Mouse (Mus musculus) neural tube, embryonic 11.5 days (tissue): Measurements from ENCODE around the gene Ndufa7. TPM values are rescaled to one million over a fixed set of nuclear protein-coding genes. Genes with fewer than 3 reads are reported as not detected.

ENCODE experiments used
- ATAC-seq: fragments of 200-750 bp; cut with Nextera tagmentation; 2 replicates; pipeline ENCODE4 v1.8.0; 2017; ENCODE audit warnings: moderate number of reproducible peaks, mild to moderate bottlenecking, moderate TSS enrichment, moderate library complexity; ENCODE audit not compliant: insufficient read depth, low FRiP score, low TSS enrichment
- DNase-seq: peaks from one replicate; pipeline ENCODE4 v3.0.0-alpha.2; 2015; ENCODE audit warnings: low spot score
- H3K27ac ChIP-seq: fragments of 300-500 bp; sonication (generic); 2 replicates; pipeline ENCODE4 v1.5.1; 2014; ENCODE audit warnings: low read depth, mild to moderate bottlenecking, low read length
- H3K27me3 ChIP-seq: fragments of 300-500 bp; sonication (generic); 2 replicates; pipeline ENCODE4 v1.6.1; 2014; ENCODE audit warnings: mild to moderate bottlenecking, low read length, mixed read lengths; ENCODE audit not compliant: control insufficient read depth, insufficient read depth
- H3K36me3 ChIP-seq: fragments of 300-500 bp; sonication (generic); 2 replicates; pipeline ENCODE4 v1.6.1; 2014; ENCODE audit warnings: mild to moderate bottlenecking, low read length, moderate library complexity, mixed read lengths; ENCODE audit not compliant: control insufficient read depth, insufficient read depth
- H3K4me1 ChIP-seq: fragments of 300-500 bp; sonication (generic); 2 replicates; pipeline ENCODE4 v1.6.1; 2014; ENCODE audit warnings: low read length, mixed read lengths; ENCODE audit not compliant: control insufficient read depth, insufficient read depth
- H3K4me2 ChIP-seq: fragments of 300-500 bp; sonication (generic); 2 replicates; pipeline ENCODE4 v1.6.1; 2014; ENCODE audit warnings: low read depth, mild to moderate bottlenecking, moderate library complexity
- H3K4me3 ChIP-seq: fragments of 300-500 bp; sonication (generic); 2 replicates; pipeline ENCODE4 v1.5.1; 2014; ENCODE audit warnings: low read depth, low read length
- H3K9ac ChIP-seq: fragments of 300-500 bp; sonication (generic); 2 replicates; pipeline ENCODE4 v1.6.1; 2014; ENCODE audit warnings: mild to moderate bottlenecking, low read length
- H3K9me3 ChIP-seq: fragments of 300-500 bp; sonication (generic); 2 replicates; pipeline ENCODE4 v1.6.1; 2016; ENCODE audit warnings: low read length; ENCODE audit not compliant: control insufficient read depth
- WGBS: fragments of 180-500 bp; shearing (Covaris S2); extraction: QIAGEN DNeasy Blood & Tissue Kit; methylation state at CpG from one replicate; pipeline ENCODE4 v1.1.7; 2014; 5-methylcytosine and 5-hydroxymethylcytosine counted together
- polyA plus RNA-seq: library from polyadenylated mRNA; unstranded; fragments of >200 nt; fragmentation: Nextera tagmentation; extraction: Ambion mirVana; gene quantifications from 2 replicates; pipeline ENCODE4 v1.2.1, GENCODE M21; 2014

Gene Ndufa7
- polyA plus RNA-seq, 1 experiment from 2014 or later: 432 TPM

DNA sequence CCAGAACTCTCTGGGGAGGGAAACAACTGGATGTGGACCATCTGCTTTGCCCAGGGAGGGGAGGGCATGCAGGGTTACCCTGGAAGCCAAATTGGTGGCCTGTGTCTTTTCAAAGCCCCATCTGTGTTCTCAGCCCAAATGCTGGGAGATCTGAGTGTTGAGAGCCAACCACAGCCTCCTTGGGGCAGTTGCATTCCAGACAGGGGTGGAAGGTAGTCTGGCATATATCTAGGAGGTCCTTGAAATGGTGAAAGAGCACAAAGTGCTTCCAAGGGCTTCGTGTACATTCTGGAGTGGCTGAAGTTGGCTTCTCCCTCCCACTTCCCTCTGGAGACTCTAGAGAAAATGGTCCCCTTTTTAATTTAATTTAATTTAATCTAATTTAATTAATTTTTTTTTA is 19.6 kb upstream of the Ndufa7 start:
- DNase-seq: no peak
- Histone ChIP-seq H3K9me3 (no peaks in the 10 kb centered on the region), H3K4me1 (no peaks in the 10 kb centered on the region), H3K36me3 (no peaks in the 10 kb centered on the region), H3K4me2 (no peak overlapping the region), H3K27me3 (no peaks in the 10 kb centered on the region), H3K9ac (no peak overlapping the region), H3K27ac (no peak overlapping the region), H3K4me3 (no peak overlapping the region)
- no peak for ATAC-seq
- 83% methylated on average over 1 of the region's 1 CpGs for WGBS

DNA sequence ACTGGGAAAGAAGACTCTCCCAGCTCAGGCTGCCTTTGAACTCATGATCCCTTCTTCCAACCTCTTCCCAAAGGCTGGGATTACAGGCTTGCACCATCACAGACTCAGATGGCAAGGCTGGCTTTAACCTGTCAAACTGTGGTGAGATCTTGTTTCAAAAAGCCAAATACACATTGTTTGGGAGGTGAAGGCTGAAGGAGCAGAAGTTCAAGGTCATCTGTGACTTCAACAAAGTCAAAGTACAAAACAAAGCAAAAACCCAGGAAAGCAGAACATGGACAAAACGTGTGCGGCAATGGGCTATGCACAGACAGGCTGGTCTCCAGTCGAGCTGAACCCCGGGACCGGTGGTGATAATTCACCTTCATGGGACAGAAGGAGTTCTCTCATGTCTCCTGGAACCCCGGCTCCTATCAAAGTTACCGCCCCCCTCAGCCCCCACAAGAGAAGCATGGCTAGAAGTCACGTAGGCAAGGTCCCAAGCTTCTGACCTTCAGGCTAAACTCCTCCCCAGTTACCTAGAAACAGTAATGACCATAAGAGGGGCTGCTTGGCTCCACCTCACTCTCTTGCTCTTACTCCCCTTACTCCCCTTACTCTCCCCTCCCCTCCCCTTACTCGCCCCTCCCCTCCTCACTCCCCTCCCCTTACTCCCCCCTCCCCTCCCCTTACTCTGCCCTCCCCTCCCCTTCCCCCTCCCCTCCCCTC is 17.0 kb upstream of the Ndufa7 start:
- Histone ChIP-seq H3K4me2 (no peak overlapping the region), H3K9me3 (no peaks in the 10 kb centered on the region), H3K4me1 (no peaks in the 10 kb centered on the region), H3K27me3 (peaks cover 8% of the 10 kb centered on the region), H3K27ac (no peak overlapping the region), H3K4me3 (no peak overlapping the region), H3K9ac (no peak overlapping the region), H3K36me3 (no peaks in the 10 kb centered on the region)
- DNase-seq (no peak), ATAC-seq (no peak)
- 67% methylated on average over 8 of the region's 9 CpGs for WGBS

DNA sequence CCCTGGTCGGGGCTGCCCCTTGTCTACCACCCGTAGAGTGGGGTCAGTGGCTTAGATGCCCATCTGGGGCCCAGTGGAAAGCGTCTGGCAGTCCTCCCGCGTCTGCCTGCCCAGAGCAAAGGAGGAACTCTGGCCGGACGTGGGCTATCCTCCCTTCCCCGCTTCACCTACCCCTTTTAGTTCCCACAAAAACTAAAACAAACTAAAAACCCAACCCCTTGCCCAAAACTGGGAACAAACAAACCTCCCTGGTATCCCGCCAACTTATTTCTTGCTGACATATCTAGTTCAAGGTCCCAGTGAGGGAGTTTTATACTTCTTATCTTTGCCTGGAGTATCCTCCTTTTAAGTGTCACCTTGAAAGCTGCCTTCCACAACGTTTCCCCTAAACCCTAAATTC is 16.2 kb upstream of the Ndufa7 start:
- H3K4me3 ChIP-seq: no peak overlapping the region
- H3K27ac ChIP-seq: no peak overlapping the region
- no peaks in the 10 kb centered on the region for H3K9me3 ChIP-seq
- no peak overlapping the region for H3K4me2 ChIP-seq
- WGBS: 44% methylated on average over 10 of the region's 10 CpGs
- ATAC-seq: no peak
- no peaks in the 10 kb centered on the region for H3K4me1 ChIP-seq
- no peak for DNase-seq
- no peak overlapping the region for H3K9ac ChIP-seq
- peaks cover 8% of the 10 kb centered on the region for H3K27me3 ChIP-seq
- no peaks in the 10 kb centered on the region for H3K36me3 ChIP-seq

DNA sequence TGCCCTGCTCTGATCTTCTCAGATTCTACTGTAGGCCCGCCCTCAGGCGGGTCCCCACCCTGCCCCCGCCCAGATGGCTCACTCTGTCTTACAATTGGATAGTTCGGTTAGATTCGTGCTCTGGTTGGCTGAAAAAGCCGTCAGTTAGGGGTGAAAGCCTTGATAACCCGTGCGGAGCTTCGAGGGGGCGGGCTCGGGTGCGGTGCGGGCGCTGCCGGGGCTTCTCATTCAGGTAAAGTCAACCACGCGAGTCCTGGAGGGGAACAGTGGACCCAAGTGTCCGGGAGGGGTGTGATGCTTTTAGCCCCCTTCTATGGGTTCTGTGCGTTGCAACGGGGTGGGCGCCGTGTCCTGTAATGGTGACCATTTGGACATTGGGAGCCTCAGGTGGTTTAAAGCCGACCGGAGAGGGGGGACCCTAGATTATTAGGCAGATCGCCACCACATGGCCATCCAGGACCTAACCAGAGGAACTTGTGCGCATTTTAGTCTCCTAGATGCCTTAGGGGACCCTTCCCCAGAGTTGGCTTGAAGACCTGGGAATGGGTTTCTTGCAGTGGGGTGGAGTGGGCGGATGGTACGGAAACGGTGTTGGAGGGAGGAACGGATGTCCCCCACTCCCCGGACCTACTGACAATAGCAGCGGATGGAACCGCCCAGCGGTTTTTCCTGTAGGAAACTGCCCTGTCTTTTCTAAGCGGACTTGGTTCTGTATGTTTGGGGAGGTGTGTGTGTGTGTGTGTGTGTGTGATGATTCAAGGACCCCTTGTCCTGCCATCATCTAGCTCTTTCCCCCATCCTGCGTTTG is 13.8 kb upstream of the Ndufa7 start, which contains the start of gene Kank3:
Gene Kank3 (plus strand): TSS at position 186 of the 808 bp plus-strand sequence.
- H3K4me2 ChIP-seq: peak within 1 kb of the TSS; percentile 47
- H3K4me3 ChIP-seq: peak within 1 kb of the TSS; percentile 49
- H3K4me1 ChIP-seq: no peaks in the 10 kb centered on the region
- H3K27ac ChIP-seq: no peak within 1 kb of the TSS
- ATAC-seq (peak; percentile 96), DNase-seq (peak; percentile 93)
- H3K27me3 ChIP-seq: peaks cover 8% of the 10 kb centered on the region
- no peaks in the 10 kb centered on the region for H3K9me3 ChIP-seq
- WGBS: 2% methylated on average over 36 of the region's 36 CpGs
- no peaks in the 10 kb centered on the region for H3K36me3 ChIP-seq
- H3K9ac ChIP-seq: no peak within 1 kb of the TSS

DNA sequence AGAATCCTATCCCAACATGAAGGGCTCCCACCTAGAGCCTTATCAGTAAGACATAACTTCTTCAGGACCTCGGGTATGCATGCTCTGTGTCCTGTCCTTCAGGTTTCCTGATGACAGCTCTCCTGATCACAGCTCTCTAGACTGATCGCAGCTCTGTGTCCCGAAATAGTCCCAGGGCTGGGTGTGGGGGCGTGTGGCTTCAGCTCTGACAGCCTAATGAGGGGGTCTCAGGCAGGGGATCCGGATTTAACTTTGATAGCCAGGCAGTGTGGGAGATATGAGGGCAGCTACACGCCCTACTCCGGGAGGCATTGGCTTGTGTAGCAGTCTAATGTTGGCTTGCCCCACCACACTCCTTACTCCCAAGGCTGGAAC is 13.2 kb upstream of the Ndufa7 start:
- no peak overlapping the region for H3K27ac ChIP-seq
- no peaks in the 10 kb centered on the region for H3K9me3 ChIP-seq
- no peak for ATAC-seq
- peaks cover 8% of the 10 kb centered on the region for H3K27me3 ChIP-seq
- H3K36me3 ChIP-seq: no peaks in the 10 kb centered on the region
- DNase-seq: no peak
- H3K4me3 ChIP-seq: peak overlapping the region; percentile 49
- WGBS: 27% methylated on average over 7 of the region's 7 CpGs
- no peak overlapping the region for H3K9ac ChIP-seq
- H3K4me2 ChIP-seq: peak overlapping the region; percentile 47
- no peaks in the 10 kb centered on the region for H3K4me1 ChIP-seq

DNA sequence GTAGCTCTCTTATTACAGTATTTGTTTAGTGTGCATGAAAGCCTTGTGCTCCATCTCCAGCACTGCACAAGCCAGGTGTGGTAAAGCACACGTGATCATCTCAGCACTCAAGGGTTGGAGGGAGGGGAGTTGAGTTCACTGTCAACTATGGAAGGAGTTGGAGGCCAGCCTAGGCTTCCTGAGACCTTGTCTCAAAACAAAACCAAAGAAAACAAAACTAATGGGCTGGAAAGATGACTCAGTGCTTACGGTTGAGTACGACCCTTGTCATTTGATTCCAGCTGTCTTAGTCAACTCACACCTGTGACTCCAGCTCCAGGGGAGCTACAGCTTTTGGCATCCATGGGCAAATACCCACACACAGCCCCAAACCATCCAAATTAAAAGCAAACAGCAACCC is 11.9 kb upstream of the Ndufa7 start:
- no peaks in the 10 kb centered on the region for H3K9me3 ChIP-seq
- DNase-seq (no peak), ATAC-seq (no peak)
- H3K27ac ChIP-seq: no peak overlapping the region
- no peak overlapping the region for H3K9ac ChIP-seq
- peaks cover 8% of the 10 kb centered on the region for H3K27me3 ChIP-seq
- peaks cover 3% of the 10 kb centered on the region; the same call in 1 of the 2 replicates for H3K4me1 ChIP-seq
- H3K36me3 ChIP-seq: no peaks in the 10 kb centered on the region
- WGBS: 53% methylated on average over 3 of the region's 3 CpGs
- no peak overlapping the region for H3K4me2 ChIP-seq
- no peak overlapping the region for H3K4me3 ChIP-seq

GRCm38 (mm10) chr17:33812990-33813389 is 11.4 kb upstream of the Ndufa7 start:
- H3K4me2 ChIP-seq: no peak overlapping the region

DNA sequence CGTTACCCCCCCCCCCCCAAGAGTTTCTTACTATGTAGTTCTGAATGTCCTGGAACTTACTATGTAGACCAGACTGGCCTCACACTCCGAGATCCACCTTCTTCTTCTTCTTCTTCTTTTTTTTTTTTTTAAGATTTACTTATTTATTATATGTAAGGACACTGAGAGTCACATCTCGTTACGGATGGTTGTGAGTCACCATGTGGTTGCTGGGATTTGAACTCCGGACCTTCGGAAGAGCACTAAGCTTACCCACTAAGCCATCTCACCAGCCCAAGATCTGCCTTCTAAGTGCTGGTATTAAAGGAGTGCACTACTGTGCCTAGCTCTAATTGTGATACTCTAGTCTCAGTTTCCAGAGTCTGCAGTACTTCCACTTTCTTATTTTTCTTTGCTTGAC is 9.0 kb upstream of the Ndufa7 start:
- ATAC-seq (no peak), DNase-seq (no peak)
- no peak overlapping the region for H3K4me3 ChIP-seq
- no peak overlapping the region for H3K9ac ChIP-seq
- peaks cover 8% of the 10 kb centered on the region for H3K27me3 ChIP-seq
- peaks cover 12% of the 10 kb centered on the region for H3K4me1 ChIP-seq
- 94% methylated on average over 5 of the region's 6 CpGs for WGBS
- no peaks in the 10 kb centered on the region; the same call in none of the 2 replicates for H3K36me3 ChIP-seq
- H3K9me3 ChIP-seq: no peaks in the 10 kb centered on the region
- H3K27ac ChIP-seq: no peak overlapping the region
- no peak overlapping the region for H3K4me2 ChIP-seq

More at GRCm38 (mm10) chr17:33812990-33813389, 11.4 kb upstream of the Ndufa7 start:
- WGBS: 68% methylated on average over 4 of the region's 4 CpGs
- Histone ChIP-seq H3K27me3 (peaks cover 8% of the 10 kb centered on the region), H3K27ac (no peak overlapping the region), H3K4me1 (peaks cover 6% of the 10 kb centered on the region), H3K4me3 (no peak overlapping the region), H3K9me3 (no peaks in the 10 kb centered on the region), H3K36me3 (no peaks in the 10 kb centered on the region), H3K9ac (no peak overlapping the region)
- ATAC-seq: no peak
- DNase-seq: no peak
